Mouse (Mus musculus): Measurements from ENCODE around the gene Bicd2. TPM values are rescaled to one million over a fixed set of nuclear protein-coding genes. Genes with fewer than 3 reads are reported as not detected.

Bicd2 gene
- polyA plus RNA-seq, 1 experiment, result 48.6 TPM

- no peak for DNase-seq (ENCODE audit: extremely low spot score in 1 of 2, low spot score in 1 of 2)
Measured at GRCm38 (mm10) chr13:49394886-49395447, 53.6 kb downstream of the Bicd2 start.

- DNase-seq (ENCODE audit: extremely low spot score in 1 of 2, low spot score in 1 of 2), result no peak
Measured at GRCm38 (mm10) chr13:49396798-49397197, 55.4 kb downstream of the Bicd2 start.

- DNase-seq (ENCODE audit: extremely low spot score in 1 of 2, low spot score in 1 of 2), result no peak
Measured at GRCm38 (mm10) chr13:49398191-49398590, 56.8 kb downstream of the Bicd2 start.

GRCm38 (mm10) chr13:49400139-49400538 is 58.8 kb downstream of the Bicd2 start:
- peak in 1 of 2 experiments; percentile 56 for DNase-seq (ENCODE audit: extremely low spot score in 1 of 2, low spot score in 1 of 2)

- no peak for DNase-seq (ENCODE audit: extremely low spot score in 1 of 2, low spot score in 1 of 2)
Measured at GRCm38 (mm10) chr13:49402628-49403027, 61.2 kb downstream of the Bicd2 start.

- no peak for DNase-seq (ENCODE audit: extremely low spot score in 1 of 2, low spot score in 1 of 2)
Measured at GRCm38 (mm10) chr13:49407795-49408194, 66.4 kb downstream of the Bicd2 start.

GRCm38 (mm10) chr13:49420754-49421605 is 79.6 kb downstream of the Bicd2 start, which contains the start of gene Ippk:
Ippk (plus strand) TSS chr13:49421249.
- peak; percentile 98 to 99 for DNase-seq (ENCODE audit: extremely low spot score in 1 of 2, low spot score in 1 of 2)

GRCm38 (mm10) chr13:49421606-49421917 is 80.2 kb downstream of the Bicd2 start:
- DNase-seq (ENCODE audit: extremely low spot score in 1 of 2, low spot score in 1 of 2), result no peak

- DNase-seq (ENCODE audit: extremely low spot score in 1 of 2, low spot score in 1 of 2), result peak in 1 of 2 experiments; percentile 38
Measured at GRCm38 (mm10) chr13:49421959-49422358, 80.6 kb downstream of the Bicd2 start.

GRCm38 (mm10) chr13:49426736-49427135 is 85.4 kb downstream of the Bicd2 start:
- no peak for DNase-seq (ENCODE audit: extremely low spot score in 1 of 2, low spot score in 1 of 2)

GRCm38 (mm10) chr13:49428042-49428675 is 86.8 kb downstream of the Bicd2 start:
- no peak for DNase-seq (ENCODE audit: extremely low spot score in 1 of 2, low spot score in 1 of 2)

- no peak for DNase-seq (ENCODE audit: extremely low spot score in 1 of 2, low spot score in 1 of 2)
Measured at GRCm38 (mm10) chr13:49430529-49430928, 89.1 kb downstream of the Bicd2 start.

- no peak for DNase-seq (ENCODE audit: extremely low spot score in 1 of 2, low spot score in 1 of 2)
Measured at GRCm38 (mm10) chr13:49433268-49434029, 92.1 kb downstream of the Bicd2 start.

- DNase-seq (ENCODE audit: extremely low spot score in 1 of 2, low spot score in 1 of 2), result no peak
Measured at GRCm38 (mm10) chr13:49435745-49436144, 94.4 kb downstream of the Bicd2 start.

GRCm38 (mm10) chr13:49436170-49436569 is 94.8 kb downstream of the Bicd2 start:
- no peak for DNase-seq (ENCODE audit: extremely low spot score in 1 of 2, low spot score in 1 of 2)

Other genes starting within 250 kb of the Bicd2 start
- 64.8 and 67.4 TPM in 2 replicates for gene Wnk2, start 193.6 kb upstream of the Bicd2 start, polyA plus RNA-seq (2012; rRNA removed)
- gene Ninj1, start 154.1 kb upstream of the Bicd2 start, polyA plus RNA-seq (2012; rRNA removed), result 56.2 and 61.8 TPM in 2 replicates
- 30.4 and 33.8 TPM in 2 replicates for gene Card19, start 125.5 kb upstream of the Bicd2 start, polyA plus RNA-seq (2012; rRNA removed)
- gene Susd3, start 92.9 kb upstream of the Bicd2 start, polyA plus RNA-seq (2012; rRNA removed), result 2.4 and 3.2 TPM in 2 replicates
- 10.5 and 10.9 TPM in 2 replicates for gene Fgd3, start 21.3 kb upstream of the Bicd2 start, polyA plus RNA-seq (2012; rRNA removed)
- gene Ippk, start 79.7 kb downstream of the Bicd2 start, polyA plus RNA-seq (2012; rRNA removed), result 11.5 and 11.6 TPM in 2 replicates
- 0.40 and 0.44 TPM in 2 replicates for gene Tes3-ps, start 151.7 kb downstream of the Bicd2 start, polyA plus RNA-seq (2012; rRNA removed)
- gene Ecm2, start 163.2 kb downstream of the Bicd2 start, polyA plus RNA-seq (2012; rRNA removed), result 3.0 and 3.6 TPM in 2 replicates
- 1.0 and 2.0 TPM in 2 replicates for gene Aspn, start 202.9 kb downstream of the Bicd2 start, polyA plus RNA-seq (2012; rRNA removed)
- 1.3 and 2.0 TPM in 2 replicates for gene Omd, start 240.9 kb downstream of the Bicd2 start, polyA plus RNA-seq (2012; rRNA removed)